24 mouse cellular contexts compared by ENCODE assay signal in genomic region chr7:100642413-100642812, GRCm38 (mm10).
"Had no signal": no experiment of that assay in that cellular context is flagged by ENCODE, and none has a peak within 500 bp of the region (broad histone marks: within the 10 kb centered on the region; RNA-seq: fewer than 3 reads in every experiment).

No protein-coding gene starts in this region.

- DNase-seq: forebrain, postnatal 0 days; gastrocnemius, postnatal 14 days; gastrocnemius, postnatal 36 days; heart, adult 18-20 months; heart, postnatal 14 days; heart, postnatal 36 days; kidney, adult 8-10 months; kidney, postnatal 10 days; kidney, postnatal 25 days; kidney, postnatal 4 days; layer of hippocampus, adult 9-11 months; liver; liver, embryonic 13.5 days; liver, postnatal 0 days had no signal

- H3K27ac ChIP-seq: heart, embryonic 13.5 days; heart, embryonic 15.5 days; hindbrain, embryonic 14.5 days; left cerebral cortex, adult 2 months; limb, embryonic 12.5 days; liver, embryonic 13.5 days; liver, embryonic 15.5 days had no signal

- ATAC-seq: forebrain, postnatal 0 days; hindbrain, embryonic 16.5 days; inflammation-experienced regulatory T-cells, adult 6 months; liver, postnatal 0 days had no signal

- H3K4me2 ChIP-seq: heart, embryonic 11.5 days; heart, embryonic 13.5 days; heart, embryonic 15.5 days; hindbrain, embryonic 14.5 days; limb, embryonic 12.5 days; liver, embryonic 11.5 days; liver, embryonic 13.5 days; liver, embryonic 15.5 days had no signal

- H3K4me3 ChIP-seq: heart, embryonic 13.5 days; heart, embryonic 15.5 days; left cerebral cortex, adult 2 months; limb, embryonic 12.5 days; liver, embryonic 13.5 days; liver, embryonic 15.5 days had no signal

- H3K9me3 ChIP-seq: heart, embryonic 13.5 days; heart, embryonic 15.5 days; limb, embryonic 12.5 days; liver, embryonic 13.5 days; liver, embryonic 15.5 days had no signal

- H3K27me3 ChIP-seq: heart, embryonic 13.5 days; heart, embryonic 15.5 days; limb, embryonic 12.5 days; liver, embryonic 13.5 days; liver, embryonic 15.5 days had no signal

- H3K9ac ChIP-seq: forebrain, postnatal 0 days; heart, embryonic 13.5 days; heart, embryonic 15.5 days; hindbrain, embryonic 14.5 days; limb, embryonic 12.5 days; liver, embryonic 13.5 days; liver, embryonic 15.5 days; liver, postnatal 0 days had no signal

- H3K4me1 ChIP-seq: heart, embryonic 15.5 days; limb, embryonic 12.5 days had no signal
